Mouse (Mus musculus) erythroid progenitor cell, adult 5-6 weeks (primary cell): ENCODE results near the gene Trappc3l. TPM values are rescaled to one million over a fixed set of nuclear protein-coding genes. Genes with fewer than 3 reads are reported as not detected.

Experiments used
- ATAC-seq: replicated peaks from 2 replicates; pipeline ENCODE4 v1.8.0; 2016; ENCODE audit warnings: moderate number of reproducible peaks, mild to moderate bottlenecking, moderate TSS enrichment, inconsistent platforms; ENCODE audit not compliant: poor library complexity, low FRiP score, severe bottlenecking
- total RNA-seq, 2 experiments: library from RNA; stranded (forward) in 1 of 2; stranded (reverse) in 1 of 2; fragments of 150-400 nt in 1 of 2; fragments of 186-747, 209-891 nt in 1 of 2; gene quantifications; 2 replicates each; pipeline versions ENCODE4 v1.2.3 to v1.2.4; 2015 to 2017; ENCODE audit warnings: low replicate concordance in 2 of 2

The Trappc3l gene
- total RNA-seq, 2 experiments from 2014 or later: not detected

DNA sequence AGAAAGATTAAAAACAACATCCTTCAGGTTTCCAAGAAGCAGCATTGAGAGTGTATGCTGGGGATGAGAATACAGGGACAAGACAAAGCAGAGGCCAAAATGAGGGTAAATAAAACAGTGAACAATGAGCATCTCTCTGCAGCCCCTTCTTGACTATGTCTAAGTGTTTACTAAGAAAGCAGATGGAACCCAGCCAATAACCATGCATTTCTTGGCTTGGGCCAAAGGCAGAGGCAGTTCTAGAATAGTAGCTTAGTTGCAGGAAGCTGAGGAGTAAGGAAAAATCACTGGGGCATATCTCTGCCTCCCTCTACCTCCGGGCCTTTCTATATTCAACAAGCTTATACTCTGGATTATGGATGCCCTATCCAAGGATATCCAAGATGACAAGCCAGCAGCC lies 53.1 kb downstream of the Trappc3l start:
- no peak for ATAC-seq

DNA sequence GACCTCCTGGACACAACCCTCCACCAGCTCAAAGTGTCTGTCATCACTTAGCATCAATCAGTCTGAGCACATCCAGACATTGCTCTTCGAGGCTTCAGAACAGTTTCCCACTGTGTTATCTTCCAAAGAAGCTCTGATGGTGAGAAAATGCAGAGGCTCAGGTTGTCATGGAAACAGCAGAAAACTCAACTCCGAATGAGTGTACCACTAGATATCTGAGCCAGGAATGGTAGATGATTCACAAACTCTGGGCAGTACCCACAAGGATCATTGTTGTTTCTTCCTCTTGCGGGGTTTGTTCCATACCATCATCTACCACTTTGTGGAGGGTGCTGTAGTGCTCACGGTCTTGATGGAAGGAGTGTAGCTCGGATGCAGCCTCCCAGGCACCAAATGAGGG lies 54.5 kb downstream of the Trappc3l start:
- ATAC-seq: no peak

GRCm38 (mm10) chr10:34095147-34095546 lies 57.8 kb downstream of the Trappc3l start:
- no peak for ATAC-seq

DNA sequence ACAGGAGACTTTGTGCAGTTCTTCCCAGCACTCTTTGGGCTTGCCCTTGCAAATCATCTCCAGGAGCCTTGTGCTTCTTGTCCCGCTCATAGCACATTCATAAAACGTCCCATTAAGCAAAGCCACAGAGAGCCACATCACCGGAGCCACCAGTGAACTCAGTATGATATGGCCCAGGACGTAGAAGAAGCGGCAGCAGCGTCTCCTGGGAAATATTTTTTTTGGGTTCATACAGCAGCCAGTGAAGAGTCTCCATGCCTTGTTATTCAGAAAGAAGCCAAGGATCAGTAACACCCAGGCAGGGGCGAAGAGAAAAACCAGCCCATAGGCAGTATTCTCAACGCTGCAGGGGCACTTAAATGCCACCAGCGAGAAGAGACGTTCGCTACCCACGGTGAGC lies 58.6 kb downstream of the Trappc3l start:
- ATAC-seq: no peak

- no peak for ATAC-seq
Measured at GRCm38 (mm10) chr10:34096418-34096883, 59.1 kb downstream of the Trappc3l start, which contains the start of gene Calhm5. Gene Calhm5, minus strand, starts transcription at chr10:34096519.

DNA sequence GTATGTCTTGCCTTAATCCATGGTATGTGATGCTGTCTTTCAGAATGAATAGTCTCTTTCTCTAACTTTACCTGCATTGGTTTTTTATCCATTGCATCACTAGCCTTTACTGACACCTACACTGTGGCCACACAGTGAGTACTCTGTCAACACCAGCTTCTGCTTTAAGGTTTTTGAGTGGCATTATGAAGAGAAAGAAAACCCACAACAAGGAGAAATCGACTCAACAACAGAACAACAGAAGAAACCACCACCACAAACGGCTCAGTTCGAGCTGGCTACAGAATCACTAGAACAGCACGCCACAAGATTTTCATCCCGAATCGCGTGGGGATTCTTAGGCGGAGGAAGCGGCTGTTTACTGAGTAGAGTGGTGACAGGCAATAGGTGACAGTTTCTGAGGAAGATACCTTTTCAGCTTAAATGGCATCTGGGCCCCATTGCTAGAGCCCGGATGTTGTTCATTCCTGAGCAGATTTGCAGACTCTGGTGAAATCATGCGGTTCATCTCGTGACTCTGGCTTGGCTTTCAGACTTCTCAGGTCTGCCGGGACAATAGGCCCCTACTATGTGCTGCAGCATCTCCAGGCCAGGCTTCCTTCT lies 73.6 kb downstream of the Trappc3l start:
- ATAC-seq: no peak

DNA sequence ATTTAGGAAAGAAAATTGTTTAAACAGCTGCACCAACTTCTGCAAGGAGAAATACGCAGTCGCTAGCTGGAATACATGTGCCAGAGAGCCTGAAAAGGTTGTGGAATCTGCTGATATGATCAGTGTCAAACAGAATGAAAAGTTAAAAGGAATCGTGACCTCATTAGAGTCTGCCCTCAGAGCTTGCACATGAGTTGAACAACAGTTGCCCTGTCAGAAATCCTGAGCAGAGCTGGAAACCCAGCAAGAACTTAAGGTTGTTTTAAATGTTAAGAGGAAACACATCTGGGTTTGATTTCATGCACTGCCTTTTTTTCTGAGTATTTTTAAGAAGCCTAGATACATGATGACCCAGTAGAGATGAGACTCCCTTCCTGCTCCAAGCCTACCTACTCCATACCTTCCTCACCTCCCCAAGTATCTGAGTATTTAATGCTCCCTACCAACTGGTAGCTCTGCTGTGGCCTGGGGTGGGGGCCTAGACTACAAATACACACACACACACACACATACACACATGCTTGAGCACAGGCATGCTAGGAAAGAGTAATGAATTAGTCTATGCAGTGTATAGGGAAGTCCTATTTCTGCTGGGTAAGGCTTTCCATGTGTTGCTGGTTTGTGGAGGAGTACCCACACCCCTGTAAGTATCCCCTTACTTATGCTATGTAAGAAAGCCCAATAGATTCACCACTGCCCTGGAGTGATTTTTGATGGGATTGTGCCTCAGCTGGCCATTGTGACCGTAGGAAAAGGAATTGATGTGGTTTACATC lies 74.8 kb downstream of the Trappc3l start:
- ATAC-seq: no peak

- no peak for ATAC-seq
Measured at GRCm38 (mm10) chr10:34117131-34117530, 79.7 kb downstream of the Trappc3l start.

GRCm38 (mm10) chr10:34117770-34118169 lies 80.4 kb downstream of the Trappc3l start:
- ATAC-seq: no peak

DNA sequence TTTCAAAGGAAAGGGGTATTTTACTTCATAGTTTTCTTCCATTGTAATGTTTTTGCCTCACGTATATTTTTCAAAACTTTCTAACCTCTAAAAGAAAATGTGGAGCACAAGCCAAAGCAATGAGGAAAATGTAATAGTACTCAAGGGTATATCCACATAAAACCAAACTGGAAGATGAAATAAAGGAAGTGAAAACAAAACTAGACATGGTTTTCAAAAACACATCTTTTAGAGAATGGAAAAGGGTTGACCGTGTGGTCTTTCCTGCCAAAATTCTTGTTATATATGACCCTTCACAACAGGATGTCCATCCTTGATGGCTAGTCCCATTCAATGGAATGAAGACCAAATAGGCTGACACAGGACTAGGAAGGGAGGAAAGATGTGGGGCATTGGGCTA lies 81.0 kb downstream of the Trappc3l start:
- ATAC-seq: no peak

- 0 out of 2 replicates have a peak, but pooled peaks have one; percentile 25 for ATAC-seq
Measured at GRCm38 (mm10) chr10:34127392-34128378, 90.3 kb downstream of the Trappc3l start, which contains the start of gene Calhm6. Gene Calhm6, minus strand, starts transcription at chr10:34127984.

DNA sequence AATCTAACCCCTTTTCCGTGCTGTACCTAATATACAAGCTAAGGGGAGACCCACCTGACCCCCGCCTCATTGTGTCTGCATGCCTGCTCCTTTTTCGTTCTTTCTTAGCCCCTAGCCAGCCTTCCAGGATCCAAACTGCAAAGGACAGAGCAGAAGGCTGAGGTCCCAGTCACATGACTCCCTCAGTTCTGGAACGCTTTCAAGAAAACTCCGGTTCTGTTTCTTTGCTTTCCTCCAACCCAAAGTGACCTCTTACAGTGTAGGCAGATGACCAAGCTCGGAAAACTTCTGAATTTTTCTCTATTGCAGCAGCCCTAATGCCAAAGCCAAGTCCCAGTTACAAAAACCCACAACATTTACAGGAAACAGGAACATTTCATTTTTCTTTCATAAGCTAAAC lies 91.0 kb downstream of the Trappc3l start:
- no peak for ATAC-seq

- no peak for ATAC-seq
Measured at GRCm38 (mm10) chr10:34131356-34131755, 94.0 kb downstream of the Trappc3l start.

- ATAC-seq: no peak
Measured at GRCm38 (mm10) chr10:34136432-34136831, 99.0 kb downstream of the Trappc3l start.

GRCm38 (mm10) chr10:34138027-34138426 lies 100.6 kb downstream of the Trappc3l start:
- ATAC-seq: no peak

GRCm38 (mm10) chr10:34139768-34140167 lies 102.4 kb downstream of the Trappc3l start:
- ATAC-seq: no peak

GRCm38 (mm10) chr10:34141693-34142092 lies 104.3 kb downstream of the Trappc3l start:
- no peak for ATAC-seq

DNA sequence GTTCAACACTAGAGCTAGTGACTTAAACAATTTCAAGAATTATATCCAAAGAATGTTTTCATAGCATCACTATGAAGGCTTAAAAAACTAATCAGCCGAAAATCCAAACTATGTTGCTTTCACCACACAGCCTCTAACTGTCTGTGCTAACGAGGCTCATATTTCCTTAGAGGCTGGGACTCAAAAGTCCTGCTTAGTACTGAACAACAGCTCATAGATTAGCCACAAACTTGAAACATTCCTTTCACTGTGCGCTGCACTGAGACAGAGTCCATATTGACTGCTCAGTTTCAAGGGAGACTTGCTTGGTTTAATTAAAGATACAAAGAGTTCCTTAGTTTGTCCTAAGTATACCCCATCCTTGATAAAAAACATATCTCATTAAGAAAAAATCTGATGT lies 112.4 kb downstream of the Trappc3l start:
- no peak for ATAC-seq

DNA sequence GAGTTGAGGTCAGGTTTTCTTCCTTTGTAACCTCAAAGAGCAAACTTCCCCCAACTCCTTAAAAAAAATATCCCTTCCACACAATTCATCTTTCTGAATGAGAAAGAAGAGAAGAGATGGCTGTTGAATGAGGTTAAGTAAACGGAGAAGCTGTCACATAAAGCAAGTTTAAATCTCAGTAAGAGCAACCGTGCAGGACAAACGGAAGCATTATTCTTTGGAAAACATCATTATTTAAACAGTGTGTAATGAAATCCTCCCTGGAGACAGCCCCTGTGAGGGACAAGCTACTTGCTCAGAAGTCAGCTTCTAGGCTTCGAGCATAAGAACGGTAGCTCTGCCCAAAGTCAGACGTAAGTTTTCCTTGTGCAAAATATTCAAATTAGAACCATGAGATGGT lies 113.1 kb downstream of the Trappc3l start:
- ATAC-seq: no peak

- ATAC-seq: no peak
Measured at GRCm38 (mm10) chr10:34151827-34152226, 114.4 kb downstream of the Trappc3l start.
